ENCODE assay signal across 26 mouse cellular contexts in the genomic region with DNA sequence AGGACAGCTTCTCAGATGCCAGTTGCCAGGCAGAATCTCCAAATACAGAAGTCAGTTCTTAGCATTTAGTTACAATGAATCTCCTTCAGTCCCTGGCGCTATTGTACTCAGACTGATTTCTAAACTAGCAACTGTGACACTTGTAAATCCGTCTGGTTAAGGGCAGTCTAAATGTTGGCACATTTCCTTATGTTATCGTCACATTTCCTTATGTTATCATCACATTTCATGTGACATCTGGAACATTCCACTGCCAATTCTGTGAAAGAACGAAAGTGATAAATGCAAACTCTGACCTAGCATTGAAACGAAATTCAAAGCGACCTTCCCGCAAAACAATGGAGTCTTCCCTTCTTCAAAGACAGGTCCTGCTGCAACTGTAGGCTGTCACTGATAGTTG. TPM values are rescaled to one million over a fixed set of nuclear protein-coding genes. Genes with fewer than 3 reads are reported as not detected.
"Had no signal": no experiment of that assay in that cellular context is flagged by ENCODE, and none has a peak within 500 bp of the region (broad histone marks: within the 10 kb centered on the region; RNA-seq: fewer than 3 reads in every experiment).

No protein-coding gene starts in this region.

- H3K4me3 ChIP-seq: lung, embryonic 15.5 days; midbrain, embryonic 10.5 days; midbrain, embryonic 12.5 days; myocyte; neural tube, embryonic 13.5 days; neural tube, embryonic 15.5 days; stomach, embryonic 15.5 days had no signal

- H3K9me3 ChIP-seq: lung, embryonic 15.5 days; midbrain, embryonic 10.5 days; midbrain, embryonic 12.5 days; neural tube, embryonic 13.5 days; neural tube, embryonic 15.5 days; stomach, embryonic 15.5 days had no signal

- H3K4me2 ChIP-seq: lung, embryonic 15.5 days; midbrain, embryonic 12.5 days; neural tube, embryonic 13.5 days; neural tube, embryonic 15.5 days; stomach, embryonic 15.5 days had no signal

- H3K4me1 ChIP-seq: midbrain, embryonic 12.5 days; neural tube, embryonic 13.5 days; neural tube, embryonic 15.5 days; stomach, embryonic 15.5 days had no signal

- H3K27ac ChIP-seq: lung, embryonic 15.5 days; macrophage; midbrain, embryonic 10.5 days; midbrain, embryonic 12.5 days; neural tube, embryonic 13.5 days; neural tube, embryonic 15.5 days; stomach, embryonic 15.5 days; stomach, postnatal 0 days had no signal

- H3K36me3 ChIP-seq: lung, embryonic 15.5 days; midbrain, embryonic 10.5 days; midbrain, embryonic 12.5 days; neural tube, embryonic 13.5 days; neural tube, embryonic 15.5 days; stomach, embryonic 15.5 days had no signal

- ATAC-seq: liver, postnatal 0 days; lung, postnatal 0 days; midbrain, embryonic 16.5 days had no signal

- H3K9ac ChIP-seq: liver, postnatal 0 days; lung, embryonic 15.5 days; midbrain, embryonic 12.5 days; neural tube, embryonic 13.5 days; neural tube, embryonic 15.5 days; stomach, embryonic 15.5 days had no signal

- H3K27me3 ChIP-seq: lung, embryonic 15.5 days; midbrain, embryonic 12.5 days; neural tube, embryonic 13.5 days; neural tube, embryonic 15.5 days; stomach, embryonic 15.5 days had no signal

- DNase-seq: liver, postnatal 0 days; lung, adult 2 months; lung, postnatal 14 days; lung, postnatal 36 days; midbrain, embryonic 14.5 days; retina, postnatal 1 day; right cerebral cortex, adult 18-20 months; thymus, adult 2 months; thymus, postnatal 25 days; thymus, postnatal 4 days had no signal

RNA-seq across cellular contexts. Expression of a gene that starts 16.4 kb away (rescaled TPM):
- total RNA-seq: megakaryocyte progenitor cell, adult 5-6 weeks; megakaryocyte-erythroid progenitor cell, adult 5-6 weeks had no signal
- polyA plus RNA-seq: lung, adult 2 months; lung, postnatal 0 days; macrophage; midbrain, embryonic 10.5 days; midbrain, embryonic 12.5 days; midbrain, embryonic 14.5 days; midbrain, embryonic 16.5 days; myocyte; neural tube, embryonic 11.5 days; neural tube, embryonic 13.5 days; neural tube, embryonic 15.5 days; spleen, adult 2 months; stomach, embryonic 15.5 days; stomach, postnatal 0 days; testis, adult 2 months had no signal

RNA-seq across cellular contexts. Expression of a gene that starts 56.5 kb away (rescaled TPM):
- total RNA-seq: megakaryocyte progenitor cell, adult 5-6 weeks; megakaryocyte-erythroid progenitor cell, adult 5-6 weeks had no signal
- polyA plus RNA-seq: liver, postnatal 0 days; macrophage; midbrain, embryonic 10.5 days; midbrain, embryonic 12.5 days; midbrain, embryonic 14.5 days; myocyte; neural tube, embryonic 11.5 days; neural tube, embryonic 13.5 days; spleen, adult 2 months had no signal
